Mouse (Mus musculus) cortical plate, adult 2 months (tissue): Measurements from ENCODE around the gene Dlg2. TPM values are rescaled to one million over a fixed set of nuclear protein-coding genes. Genes with fewer than 3 reads are reported as not detected.

ENCODE experiments used
- H3K27ac ChIP-seq: fragments of 200-500 bp; 2 replicates; pipeline ENCODE4 v1.5.1; 2012; ENCODE audit warnings: low read length, control low read depth, inconsistent platforms; ENCODE audit not compliant: insufficient read depth
- H3K4me1 ChIP-seq: fragments of 200-500 bp; 2 replicates; pipeline ENCODE4 v1.6.1; 2011; ENCODE audit warnings: low read length; ENCODE audit not compliant: control insufficient read depth, insufficient read depth
- H3K4me3 ChIP-seq: fragments of 200-500 bp; 2 replicates; pipeline ENCODE4 v1.5.1; 2011; ENCODE audit warnings: mild to moderate bottlenecking, low read length, control low read depth; ENCODE audit not compliant: insufficient read depth
- CTCF ChIP-seq: fragments of 200-500 bp; IDR thresholded peaks from 2 replicates; pipeline ENCODE4 v1.5.1; 2011; ENCODE audit warnings: mild to moderate bottlenecking, control low read depth, low read length; ENCODE audit not compliant: insufficient read depth; ENCODE audit errors: extremely low read depth
- POLR2A ChIP-seq: fragments of 200-500 bp; IDR thresholded peaks from 2 replicates; pipeline ENCODE4 v1.6.1; 2011; ENCODE audit warnings: mild to moderate bottlenecking, low read length, control low read depth; ENCODE audit not compliant: insufficient read depth; ENCODE audit errors: extremely low read depth
- polyA plus RNA-seq: library from polyadenylated mRNA; depleted of rRNA; stranded (reverse); fragments of >200 nt; gene quantifications from 2 replicates; pipeline ENCODE4 v1.2.3, GENCODE M21; 2012

Gene Dlg2
- polyA plus RNA-seq, 1 experiment, result 139 TPM

DNA sequence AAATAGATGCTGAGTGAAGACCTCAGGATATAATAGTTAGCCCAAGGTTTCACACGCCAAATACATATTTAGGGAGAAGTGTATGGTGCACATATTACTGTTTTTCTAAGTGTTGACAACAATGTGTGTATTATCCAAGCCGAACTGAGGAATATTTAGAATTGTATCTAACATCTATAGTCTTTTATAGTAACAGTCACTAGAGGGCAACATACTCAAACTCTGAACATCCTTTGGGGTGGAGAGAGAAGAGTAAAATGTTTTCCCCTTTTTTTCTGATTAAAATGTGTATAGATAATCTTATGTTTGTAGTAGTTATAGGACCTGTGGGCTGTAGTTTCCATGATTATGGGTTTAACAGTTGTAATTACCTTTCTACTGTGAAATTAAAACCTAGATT lies 1629.0 kb downstream of the Dlg2 start:
- TF ChIP-seq CTCF, result no peak
- TF ChIP-seq POLR2A, result no peak
- no peak overlapping the region for H3K4me3 ChIP-seq
- peaks cover 7% of the 10 kb centered on the region for H3K4me1 ChIP-seq
- no peak overlapping the region for H3K27ac ChIP-seq

DNA sequence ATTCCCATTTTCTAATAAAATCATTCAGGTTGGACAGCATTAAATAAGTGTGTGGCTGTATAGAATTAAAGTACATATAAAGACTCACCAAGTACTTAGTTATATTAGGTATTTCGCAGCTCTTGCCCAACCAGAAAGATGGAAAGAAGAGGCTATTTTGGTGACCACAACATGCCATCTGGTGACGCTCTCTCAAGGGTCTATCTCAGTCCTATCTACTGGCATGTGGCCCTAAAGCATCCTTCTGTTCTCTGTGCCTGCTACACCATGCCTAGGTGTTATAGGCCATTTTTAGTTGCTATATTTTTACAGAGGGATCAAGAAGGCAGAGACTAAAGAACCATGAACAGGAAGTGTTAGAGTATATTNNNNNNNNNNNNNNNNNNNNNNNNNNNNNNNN lies 1629.5 kb downstream of the Dlg2 start:
- H3K4me1 ChIP-seq, result peaks cover 7% of the 10 kb centered on the region
- H3K27ac ChIP-seq, result no peak overlapping the region
- no peak overlapping the region for H3K4me3 ChIP-seq
- no peak for TF ChIP-seq CTCF
- TF ChIP-seq POLR2A, result no peak

DNA sequence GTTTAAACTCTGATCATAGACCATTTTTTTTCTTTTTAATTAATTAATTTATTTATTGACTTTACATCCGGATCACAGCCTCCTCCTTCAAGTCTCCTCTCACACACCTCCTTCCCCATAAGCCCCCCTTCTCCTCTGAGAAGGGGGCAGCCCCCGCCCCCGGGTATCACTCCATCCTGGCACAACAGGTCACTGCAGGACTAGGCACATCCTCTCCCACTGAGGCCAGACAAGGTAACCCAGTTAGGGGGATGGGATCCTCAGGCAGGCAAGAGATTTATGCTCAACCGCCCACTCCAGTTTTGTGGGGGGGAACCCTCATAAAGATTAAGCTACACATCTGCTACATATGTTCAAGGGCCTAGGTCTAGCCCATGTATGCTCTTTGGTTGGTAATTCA lies 1636.6 kb downstream of the Dlg2 start:
- no peak overlapping the region for H3K4me3 ChIP-seq
- H3K27ac ChIP-seq, result no peak overlapping the region; the same call in 1 of the 2 replicates
- no peak for TF ChIP-seq CTCF
- no peak for TF ChIP-seq POLR2A
- peaks cover 7% of the 10 kb centered on the region for H3K4me1 ChIP-seq

DNA sequence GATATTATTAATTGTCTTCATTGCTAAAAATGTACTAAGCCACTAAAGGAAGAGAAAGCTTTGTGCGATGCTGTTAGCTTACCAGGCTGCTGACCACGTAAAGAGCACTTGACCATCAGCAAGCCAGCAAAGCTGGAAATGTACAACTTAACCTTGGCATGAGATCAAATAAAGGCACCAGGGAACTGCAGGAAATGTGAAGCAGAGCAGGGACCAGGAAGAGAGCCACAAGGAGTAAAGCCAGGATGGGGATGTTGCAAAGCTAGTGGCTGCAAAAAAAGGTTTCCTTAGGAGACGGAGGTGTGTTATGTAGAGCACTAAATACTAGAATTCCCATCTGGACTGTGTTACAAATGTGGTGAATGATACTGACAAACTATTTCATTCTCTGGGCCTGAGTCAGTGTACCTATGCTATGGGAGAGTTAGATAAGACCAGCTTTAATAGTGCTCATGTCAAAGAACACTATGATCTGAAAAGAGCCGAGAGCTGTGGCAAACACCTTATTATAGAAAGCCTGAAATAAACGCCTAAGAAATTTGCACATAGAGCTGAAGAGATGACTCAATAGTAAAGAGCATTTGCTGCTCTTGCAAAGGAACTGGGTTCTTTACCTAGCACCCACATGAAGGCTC lies 1638.9 kb downstream of the Dlg2 start:
- TF ChIP-seq POLR2A (no peak), CTCF (no peak)
- Histone ChIP-seq H3K27ac (no peak overlapping the region), H3K4me1 (peaks cover 5% of the 10 kb centered on the region), H3K4me3 (no peak overlapping the region)

GRCm38 (mm10) chr7:92123276-92123675 lies 1646.8 kb downstream of the Dlg2 start:
- TF ChIP-seq CTCF (no peak), POLR2A (no peak)
- peaks cover 4% of the 10 kb centered on the region; the same call in 1 of the 2 replicates for H3K4me1 ChIP-seq
- no peak overlapping the region for H3K4me3 ChIP-seq
- H3K27ac ChIP-seq, result no peak overlapping the region

- Histone ChIP-seq H3K4me1 (peaks cover 4% of the 10 kb centered on the region; the same call in 1 of the 2 replicates), H3K27ac (no peak overlapping the region), H3K4me3 (no peak overlapping the region)
- TF ChIP-seq POLR2A (no peak), CTCF (no peak)
Observed at GRCm38 (mm10) chr7:92125886-92126285, 1649.4 kb downstream of the Dlg2 start.

GRCm38 (mm10) chr7:92134301-92134700 lies 1657.8 kb downstream of the Dlg2 start:
- no peak overlapping the region for H3K4me3 ChIP-seq
- H3K4me1 ChIP-seq, result no peaks in the 10 kb centered on the region
- no peak overlapping the region for H3K27ac ChIP-seq
- no peak for TF ChIP-seq CTCF
- no peak for TF ChIP-seq POLR2A

GRCm38 (mm10) chr7:92135624-92136023 lies 1659.2 kb downstream of the Dlg2 start:
- H3K4me3 ChIP-seq, result no peak overlapping the region
- H3K4me1 ChIP-seq, result no peaks in the 10 kb centered on the region
- no peak for TF ChIP-seq POLR2A
- TF ChIP-seq CTCF, result no peak
- H3K27ac ChIP-seq, result no peak overlapping the region

DNA sequence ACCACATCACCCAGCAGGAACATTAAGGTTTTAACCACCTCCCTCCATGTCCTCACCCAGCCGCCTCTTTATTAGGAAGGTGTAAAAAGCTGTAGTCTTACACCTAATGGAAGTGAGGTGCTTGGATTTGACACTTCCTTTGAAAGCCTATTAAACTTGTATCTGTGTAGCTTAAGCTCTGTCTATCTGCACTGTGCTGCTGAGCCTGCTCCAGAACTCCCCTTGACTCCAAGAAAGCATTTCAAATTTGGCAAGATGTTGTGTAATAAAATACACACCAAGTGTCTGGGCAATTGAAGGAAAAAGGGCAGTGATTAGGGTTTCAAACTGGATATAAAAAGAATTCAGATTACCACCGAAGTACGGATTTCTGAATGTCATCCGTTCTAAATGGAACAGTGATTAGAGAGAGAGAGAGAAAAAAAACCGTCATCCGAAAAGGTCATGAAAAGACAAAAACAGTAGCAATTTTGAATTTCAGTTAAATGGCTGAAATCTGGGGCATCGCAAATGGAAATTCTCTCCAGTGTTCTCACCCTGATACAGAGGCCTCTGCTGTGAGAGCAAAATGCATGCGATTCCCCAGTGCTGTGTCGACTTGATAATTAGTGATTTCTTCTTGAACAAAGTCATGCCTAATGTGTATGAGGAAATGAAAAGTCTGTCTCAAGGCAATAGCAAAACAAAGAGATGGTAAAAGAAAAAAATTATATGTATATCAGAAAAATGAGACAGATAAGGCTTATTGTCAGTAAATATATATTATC lies 1663.8 kb downstream of the Dlg2 start:
- Histone ChIP-seq H3K4me1 (peaks cover 2% of the 10 kb centered on the region; the same call in 1 of the 2 replicates), H3K27ac (no peak overlapping the region), H3K4me3 (no peak overlapping the region)
- TF ChIP-seq CTCF (no peak), POLR2A (no peak)

GRCm38 (mm10) chr7:92147499-92147898 lies 1671.0 kb downstream of the Dlg2 start:
- Histone ChIP-seq H3K27ac (no peak overlapping the region), H3K4me1 (no peaks in the 10 kb centered on the region), H3K4me3 (no peak overlapping the region)
- TF ChIP-seq CTCF, result no peak
- TF ChIP-seq POLR2A, result no peak
